Mouse (Mus musculus) neural tube, embryonic 14.5 days (tissue): Measurements from ENCODE around the gene Defa26. TPM values are rescaled to one million over a fixed set of nuclear protein-coding genes. Genes with fewer than 3 reads are reported as not detected.
"Not testable (repeated sequence)": the region's sequence is repeated elsewhere in the genome, so short reads cannot be mapped to it uniquely, and the experiment has no call there.

Source experiments
- ATAC-seq: fragments of 200-750 bp; cut with Nextera tagmentation; 2 replicates; pipeline ENCODE4 v1.8.0; 2017; ENCODE audit warnings: low read depth, mild to moderate bottlenecking, moderate TSS enrichment, moderate library complexity
- H3K27ac ChIP-seq: fragments of 300-500 bp; sonication (generic); 2 replicates; pipeline ENCODE4 v1.5.1; 2014; ENCODE audit warnings: low read depth, mild to moderate bottlenecking, control low read depth, low read length, moderate library complexity, mixed read lengths
- H3K27me3 ChIP-seq: fragments of 300-500 bp; sonication (generic); 2 replicates; pipeline ENCODE4 v1.6.1; 2014; ENCODE audit warnings: low read length; ENCODE audit not compliant: control insufficient read depth, insufficient read depth
- H3K36me3 ChIP-seq: fragments of 300-500 bp; sonication (generic); 2 replicates; pipeline ENCODE4 v1.6.1; 2014; ENCODE audit warnings: low read length, mixed read lengths; ENCODE audit not compliant: control insufficient read depth, insufficient read depth
- H3K4me1 ChIP-seq: fragments of 300-500 bp; sonication (generic); 2 replicates; pipeline ENCODE4 v1.6.1; 2014; ENCODE audit warnings: low read length; ENCODE audit not compliant: control insufficient read depth, insufficient read depth
- H3K4me2 ChIP-seq: fragments of 300-500 bp; sonication (generic); 2 replicates; pipeline ENCODE4 v1.6.1; 2014; ENCODE audit warnings: mild to moderate bottlenecking, low read depth, low read length, control low read depth
- H3K4me3 ChIP-seq: fragments of 300-500 bp; sonication (generic); 2 replicates; pipeline ENCODE4 v1.5.1; 2014; ENCODE audit warnings: low read depth, low read length, control low read depth, mixed read lengths
- H3K9ac ChIP-seq: fragments of 300-500 bp; sonication (generic); replicated peaks from 2 replicates; pipeline ENCODE4 v1.6.1; 2014; ENCODE audit warnings: low read depth, mild to moderate bottlenecking, control low read depth, low read length, mixed read lengths
- H3K9me3 ChIP-seq: fragments of 300-500 bp; sonication (generic); 2 replicates; pipeline ENCODE4 v1.6.1; 2016; ENCODE audit warnings: low read length; ENCODE audit not compliant: control insufficient read depth
- WGBS: fragments of 180-500 bp; shearing (Covaris S2); extraction: QIAGEN DNeasy Blood & Tissue Kit; methylation state at CpG from one replicate; pipeline ENCODE4 v1.1.7; 2014; 5-methylcytosine and 5-hydroxymethylcytosine counted together
- polyA plus RNA-seq: library from polyadenylated mRNA; unstranded; fragments of >200 nt; fragmentation: Nextera tagmentation; extraction: Ambion mirVana; gene quantifications from 2 replicates; pipeline ENCODE4 v1.2.1, GENCODE M21; 2014

Gene Defa26
- polyA plus RNA-seq, result not detected in 2 replicates

- H3K9ac ChIP-seq, ATAC-seq: not testable (repeated sequence)
- no CpG with 5 or more reads among the region's 1 CpGs for WGBS
Observed at GRCm38 (mm10) chr8:21617883-21618282, at the start of gene Defa26. Defa26 (plus strand) TSS chr8:21618183.

GRCm38 (mm10) chr8:21582706-21583105, 35.3 kb upstream of the Defa26 start, which contains the start of gene Defa28:
Defa28 (plus strand) TSS chr8:21583006.
- not testable (repeated sequence) for H3K9me3 ChIP-seq, H3K27me3 ChIP-seq, H3K4me1 ChIP-seq, H3K36me3 ChIP-seq, ATAC-seq, H3K9ac ChIP-seq, H3K27ac ChIP-seq, H3K4me3 ChIP-seq, H3K4me2 ChIP-seq
- WGBS, result no CpG with 5 or more reads among the region's 1 CpGs

More at GRCm38 (mm10) chr8:21617883-21618282, at the start of gene Defa26:
- not testable (repeated sequence) for H3K4me2 ChIP-seq, H3K4me3 ChIP-seq, H3K9me3 ChIP-seq, H3K27me3 ChIP-seq, H3K27ac ChIP-seq, H3K36me3 ChIP-seq, H3K4me1 ChIP-seq

GRCm38 (mm10) chr8:21594408-21594807, 23.6 kb upstream of the Defa26 start, which contains the start of gene Gm7861:
Gm7861 (minus strand) TSS chr8:21594508.
- WGBS, result no CpG with 5 or more reads among the region's 1 CpGs
- H3K27me3 ChIP-seq, H3K4me1 ChIP-seq, H3K9ac ChIP-seq, H3K4me2 ChIP-seq, H3K4me3 ChIP-seq, H3K27ac ChIP-seq, ATAC-seq, H3K36me3 ChIP-seq, H3K9me3 ChIP-seq: not testable (repeated sequence)

DNA sequence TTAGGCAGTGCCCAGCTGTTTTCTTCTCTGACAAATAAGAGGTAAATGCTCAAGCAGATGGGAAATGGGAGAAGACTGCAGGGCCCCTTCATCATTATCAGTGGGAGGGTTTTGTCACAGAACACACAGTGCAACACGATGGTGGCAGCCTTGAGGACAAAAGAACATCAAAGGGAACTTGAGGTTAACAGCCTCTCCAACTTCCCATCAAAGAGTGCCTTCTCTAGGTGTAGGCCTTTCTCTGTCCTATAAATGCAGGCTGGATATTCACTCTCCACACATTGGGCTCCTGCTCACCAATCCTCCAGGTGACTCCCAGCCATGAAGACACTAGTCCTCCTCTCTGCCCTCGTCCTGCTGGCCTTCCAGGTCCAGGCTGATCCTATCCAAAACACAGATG, 37.5 kb downstream of the Defa26 start, which contains the start of gene Defa17:
Gene Defa17 (plus strand): TSS at position 301 of the 400 bp plus-strand sequence.
- not testable (repeated sequence) for H3K4me1 ChIP-seq, ATAC-seq, H3K4me2 ChIP-seq, H3K36me3 ChIP-seq, H3K9me3 ChIP-seq, H3K27ac ChIP-seq, H3K4me3 ChIP-seq, H3K9ac ChIP-seq, H3K27me3 ChIP-seq
- WGBS, result no CpG with 5 or more reads among the region's 2 CpGs

- WGBS, result 100% methylated on average over 1 of the region's 1 CpGs
- H3K9me3 ChIP-seq, H3K4me2 ChIP-seq, H3K4me1 ChIP-seq, H3K36me3 ChIP-seq, H3K27me3 ChIP-seq, H3K4me3 ChIP-seq, H3K9ac ChIP-seq, ATAC-seq, H3K27ac ChIP-seq: not testable (repeated sequence)
Observed at GRCm38 (mm10) chr8:21665497-21665896, 47.5 kb downstream of the Defa26 start, which contains the start of gene Defa34. Defa34 (plus strand) TSS chr8:21665797.

Other genes with a start within 250 kb of the Defa26 start
- not detected in 2 replicates for gene Defa2, start 239.7 kb upstream of the Defa26 start, polyA plus RNA-seq
- not detected in 2 replicates for gene Defa33, start 226.4 kb upstream of the Defa26 start, polyA plus RNA-seq
- gene Defa36, start 190.8 kb upstream of the Defa26 start, polyA plus RNA-seq, result not detected in 2 replicates
- not detected in 2 replicates for gene Gm7849, start 161.6 kb upstream of the Defa26 start, polyA plus RNA-seq
- gene Defa20, start 108.9 kb upstream of the Defa26 start, polyA plus RNA-seq, result not detected in 2 replicates
- gene Defa32, start 89.2 kb upstream of the Defa26 start, polyA plus RNA-seq, result not detected in 2 replicates
- not detected in 2 replicates for gene Defa37, start 52.8 kb upstream of the Defa26 start, polyA plus RNA-seq
- not detected in 2 replicates for gene Defa28, start 35.2 kb upstream of the Defa26 start, polyA plus RNA-seq
- not detected in 2 replicates for gene Gm7861, start 23.7 kb upstream of the Defa26 start, polyA plus RNA-seq
- gene Defa17, start 37.6 kb downstream of the Defa26 start, polyA plus RNA-seq, result not detected in 2 replicates
- not detected in 2 replicates for gene Defa34, start 47.6 kb downstream of the Defa26 start, polyA plus RNA-seq
- not detected in 2 replicates for gene AY761184, start 85.5 kb downstream of the Defa26 start, polyA plus RNA-seq
- gene Defa24, start 116.3 kb downstream of the Defa26 start, polyA plus RNA-seq, result not detected in 2 replicates
- gene Defb50, start 205.4 kb downstream of the Defa26 start, polyA plus RNA-seq, result not detected in 2 replicates
- not detected in 2 replicates for gene Defb2, start 221.7 kb downstream of the Defa26 start, polyA plus RNA-seq
- gene Defb10, start 240.7 kb downstream of the Defa26 start, polyA plus RNA-seq, result not detected in 2 replicates